Mouse (Mus musculus): ENCODE measurements around the gene Palld.
A peak's percentile ranks its signal among the peaks of the same experiment; 100 is the strongest.

Palld gene

DNA sequence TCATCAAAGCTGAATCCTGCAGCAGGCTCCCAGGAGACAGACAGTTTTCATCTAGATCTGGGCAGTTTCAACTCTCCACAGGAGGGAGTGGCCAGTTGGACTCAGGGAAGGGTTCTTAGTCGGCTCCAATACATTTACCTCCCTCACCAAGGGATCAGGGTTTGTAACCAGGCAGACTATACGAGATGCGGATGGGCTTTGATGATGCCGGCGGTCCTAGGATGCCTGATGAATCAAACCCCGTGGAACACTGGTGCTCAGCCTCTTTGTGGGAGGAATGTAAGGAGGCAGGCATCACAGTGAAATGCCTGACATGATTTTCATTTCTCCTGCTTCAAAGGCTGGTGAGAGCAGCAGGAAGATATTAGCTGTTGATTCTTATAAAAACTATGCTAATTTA, 347.1 kb downstream of the Palld start:
- DNase-seq (ENCODE audit: low spot score in 2 of 2), result no peak

DNA sequence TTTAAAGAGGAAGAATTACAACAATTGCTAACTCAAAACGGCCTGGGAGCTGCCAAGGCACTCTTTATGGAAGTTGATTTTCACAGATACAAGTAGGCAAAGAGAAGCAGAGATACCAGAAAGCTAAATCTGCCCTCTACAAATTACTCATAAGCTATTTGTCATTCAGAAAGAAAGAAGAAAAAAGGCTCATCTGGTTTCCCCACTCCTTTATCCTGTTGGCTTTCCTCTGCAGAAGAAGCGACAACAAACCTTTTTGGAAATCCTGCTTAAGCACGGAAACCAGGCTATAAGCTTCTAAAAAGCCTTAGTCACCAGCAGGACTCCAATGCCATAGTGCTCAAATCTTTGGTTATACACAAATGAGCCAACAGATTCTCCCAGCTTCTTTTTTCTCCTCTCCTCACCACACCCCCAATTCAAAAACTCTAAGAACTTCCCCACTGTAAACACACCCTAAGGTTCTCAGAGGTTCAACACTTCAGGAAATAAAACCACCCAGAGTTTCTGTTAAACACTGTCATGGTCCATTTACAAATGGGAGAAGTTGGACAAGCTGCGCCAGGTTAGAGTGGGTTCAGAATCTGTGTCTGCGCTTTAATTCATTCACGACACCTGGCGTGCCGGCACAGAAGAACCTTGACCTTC, 349.6 kb downstream of the Palld start:
- DNase-seq (ENCODE audit: low spot score in 2 of 2), result no peak

DNA sequence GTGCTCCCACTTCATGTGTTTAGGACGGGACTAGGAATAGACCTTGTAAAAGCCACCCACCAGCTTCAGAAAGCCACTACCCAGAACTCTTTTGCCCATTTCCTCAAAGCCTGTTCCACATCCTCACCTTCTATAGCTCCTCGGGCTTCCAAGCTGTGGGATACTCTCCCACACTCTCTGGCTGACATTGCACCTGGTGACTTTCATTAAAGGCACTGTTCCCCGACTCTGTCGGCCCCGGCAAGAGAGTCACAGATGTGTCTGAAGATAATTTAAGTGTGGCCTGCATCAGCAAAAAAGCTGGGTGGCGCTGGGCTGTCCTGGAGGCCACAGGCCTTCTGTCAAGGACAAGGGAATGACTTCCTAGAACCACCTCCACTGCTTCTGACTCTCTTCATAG, 350.3 kb downstream of the Palld start:
- DNase-seq (ENCODE audit: low spot score in 2 of 2), result peak in 1 of 2 experiments; percentile 11

DNA sequence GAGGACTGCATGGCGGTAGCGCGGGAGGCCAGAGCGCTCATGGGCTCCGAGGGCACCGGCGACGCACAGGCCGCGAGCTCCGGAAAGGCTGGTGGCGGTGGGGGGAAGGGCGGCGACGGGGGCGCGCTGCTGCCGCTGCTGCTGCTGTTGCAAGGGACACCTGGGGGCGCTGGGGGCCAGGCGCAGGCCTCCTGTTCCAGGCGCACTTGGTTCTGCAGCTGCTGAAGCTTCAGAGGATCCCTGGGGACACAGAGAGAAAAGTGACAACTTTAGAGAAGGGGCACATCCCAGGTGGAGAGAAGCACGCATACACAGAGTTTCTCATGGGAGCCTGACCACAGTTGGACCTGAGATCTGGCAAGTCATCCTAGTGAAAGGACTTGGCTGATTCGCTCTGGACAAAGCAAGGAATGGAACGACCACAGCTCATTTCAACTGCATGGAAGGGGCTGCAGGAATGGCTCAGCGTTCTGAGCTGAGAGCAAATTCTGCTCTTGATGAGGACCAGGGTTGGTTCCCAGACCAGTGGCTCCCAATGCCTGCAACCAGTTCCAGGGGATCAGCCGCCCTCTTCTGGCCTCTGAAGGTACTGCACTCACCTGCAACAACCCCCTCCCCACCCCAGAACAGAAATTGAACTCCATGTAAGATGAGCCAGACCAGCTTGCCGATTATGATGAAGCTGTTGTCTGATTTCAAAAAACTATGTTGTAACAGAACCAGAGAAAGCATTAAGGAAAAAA, 352.3 kb downstream of the Palld start:
- DNase-seq (ENCODE audit: low spot score in 2 of 2), result no peak

DNA sequence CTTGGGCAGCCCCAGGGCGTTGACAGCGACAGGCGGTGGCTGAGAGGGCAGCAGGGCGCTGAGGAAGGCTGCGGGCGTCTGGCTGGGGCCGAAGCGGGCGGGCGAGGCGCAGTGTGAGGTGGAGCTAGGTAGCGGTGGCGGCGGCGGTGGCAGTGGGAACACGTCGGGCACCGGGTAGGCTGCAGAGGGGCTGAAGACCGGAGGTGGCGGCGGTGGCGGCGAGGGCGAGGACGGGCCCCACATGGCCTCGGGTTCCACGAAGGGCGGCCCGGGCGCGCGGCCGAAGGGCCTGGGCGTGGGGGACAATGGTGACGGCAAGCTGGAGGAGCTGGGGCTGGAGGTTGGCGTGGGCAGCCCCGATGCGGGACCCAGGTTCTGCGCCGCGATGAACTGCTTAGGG, 352.9 kb downstream of the Palld start:
- DNase-seq (ENCODE audit: low spot score in 2 of 2), result no peak

DNA sequence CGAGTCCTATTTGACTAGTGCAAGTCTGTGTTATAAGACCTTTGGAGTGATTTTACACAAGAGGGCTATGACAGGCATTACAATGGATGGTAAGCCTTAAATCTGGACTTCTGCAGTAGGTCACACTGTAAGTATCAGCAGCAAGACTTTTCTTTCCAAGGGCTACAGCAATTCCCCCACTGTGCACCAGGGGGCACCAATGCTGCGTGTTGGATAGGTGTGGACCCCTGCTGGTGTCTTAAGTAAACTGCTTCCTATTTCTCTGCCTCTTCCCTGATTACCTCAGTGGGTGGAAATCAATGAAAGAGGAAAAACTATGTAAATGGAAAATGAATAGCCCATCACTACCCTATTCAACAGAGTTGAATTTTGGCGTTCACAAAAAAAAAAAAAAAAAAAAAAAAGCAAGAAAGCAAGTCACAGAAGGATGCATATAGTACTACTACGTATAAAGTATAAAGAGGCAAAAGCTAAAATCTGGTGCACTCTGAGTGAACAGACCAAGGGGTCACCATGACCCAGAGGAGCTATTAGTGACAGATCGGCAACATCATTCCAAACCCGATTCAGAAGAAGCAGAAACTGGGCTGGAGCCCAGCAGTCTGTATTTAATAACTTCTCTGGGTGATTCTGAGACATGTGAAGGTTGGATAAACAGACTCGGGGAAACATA, 362.5 kb downstream of the Palld start:
- DNase-seq (ENCODE audit: low spot score in 2 of 2), result peak; percentile 87 to 92

DNA sequence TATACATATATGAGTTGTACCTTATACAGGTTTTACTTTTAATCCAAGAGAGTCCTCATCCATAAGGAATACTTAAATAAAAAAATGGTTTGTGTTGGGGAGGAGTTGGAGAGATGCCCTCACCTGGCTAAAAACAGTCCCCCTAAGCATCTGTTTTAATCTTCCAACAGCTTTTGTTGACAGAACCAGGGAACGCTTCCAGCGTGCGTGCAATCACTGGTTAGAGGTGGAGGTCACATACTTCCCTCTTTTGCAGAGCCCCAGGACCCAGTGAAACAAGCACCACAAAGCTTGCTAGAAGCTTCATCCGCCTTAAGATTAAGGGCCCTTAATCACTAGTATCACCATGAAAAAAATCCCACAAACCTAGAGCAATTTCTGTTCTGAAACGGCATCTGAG, 365.0 kb downstream of the Palld start:
- no peak for DNase-seq (ENCODE audit: low spot score in 2 of 2)

DNA sequence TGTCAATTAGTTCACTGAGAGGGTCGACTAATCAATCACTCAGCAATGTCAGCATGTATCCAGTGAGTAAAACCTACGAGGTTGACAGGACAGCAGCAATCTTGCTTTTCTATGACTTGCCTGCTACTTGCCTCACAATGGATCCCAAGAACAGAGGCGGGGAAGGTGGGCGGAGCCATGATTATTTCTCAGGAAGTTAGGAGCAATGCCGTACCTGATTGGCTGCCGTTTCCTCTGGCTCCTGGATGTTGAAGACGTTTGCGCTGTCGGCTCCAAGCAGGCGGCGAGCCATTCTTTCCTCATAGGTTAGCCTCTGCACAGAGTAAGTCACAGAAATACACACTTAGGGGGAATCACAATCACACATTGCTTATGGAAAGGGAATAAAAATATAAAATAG, 367.0 kb downstream of the Palld start:
- no peak for DNase-seq (ENCODE audit: low spot score in 2 of 2)

DNA sequence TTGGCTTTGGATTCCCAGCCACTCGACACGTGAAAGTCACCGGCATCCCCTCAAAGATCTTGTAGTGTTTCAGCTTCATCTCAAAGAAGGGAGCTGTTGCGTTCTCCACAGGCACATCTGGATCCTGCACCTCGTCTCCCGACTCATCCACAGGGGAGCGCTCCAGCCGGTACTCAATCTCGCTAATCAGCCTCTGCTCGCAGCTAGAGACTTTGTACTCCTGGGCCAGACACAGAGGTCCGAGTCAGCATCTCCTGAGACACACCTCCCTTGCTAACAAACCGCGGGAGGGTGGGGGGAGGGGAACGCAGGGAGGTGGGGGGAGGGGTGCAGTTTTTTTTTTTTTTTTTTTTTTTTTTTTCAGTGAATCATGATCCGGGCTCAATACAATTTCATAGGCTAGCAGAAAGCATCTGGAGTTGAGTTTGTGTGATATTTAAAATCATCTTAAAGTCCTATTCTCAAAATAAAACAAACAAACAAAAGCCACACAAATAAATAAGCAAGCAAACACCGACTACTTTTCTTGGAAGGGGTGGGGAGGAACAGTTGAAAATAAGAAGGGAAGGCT, 369.0 kb downstream of the Palld start:
- no peak for DNase-seq (ENCODE audit: low spot score in 2 of 2)

DNA sequence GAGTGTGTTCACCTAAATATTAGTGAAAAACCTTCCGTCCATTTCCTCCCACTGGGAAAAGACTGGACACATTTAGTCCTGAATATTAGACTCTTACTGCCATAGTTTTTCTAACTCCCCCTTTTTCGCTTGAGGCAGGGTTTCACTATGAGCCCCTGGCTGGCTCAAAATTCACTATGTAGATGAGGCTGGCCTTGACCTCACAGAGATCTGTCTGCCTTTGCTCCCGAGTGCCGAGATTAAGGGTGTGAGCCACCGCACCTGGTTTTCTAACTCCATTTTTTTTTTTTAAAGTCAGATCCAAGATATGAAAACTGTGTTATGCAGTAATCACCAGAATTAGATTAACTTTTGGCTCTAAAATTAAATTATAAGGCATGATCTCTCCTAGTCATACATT, 369.7 kb downstream of the Palld start:
- no peak for DNase-seq (ENCODE audit: low spot score in 2 of 2)

DNA sequence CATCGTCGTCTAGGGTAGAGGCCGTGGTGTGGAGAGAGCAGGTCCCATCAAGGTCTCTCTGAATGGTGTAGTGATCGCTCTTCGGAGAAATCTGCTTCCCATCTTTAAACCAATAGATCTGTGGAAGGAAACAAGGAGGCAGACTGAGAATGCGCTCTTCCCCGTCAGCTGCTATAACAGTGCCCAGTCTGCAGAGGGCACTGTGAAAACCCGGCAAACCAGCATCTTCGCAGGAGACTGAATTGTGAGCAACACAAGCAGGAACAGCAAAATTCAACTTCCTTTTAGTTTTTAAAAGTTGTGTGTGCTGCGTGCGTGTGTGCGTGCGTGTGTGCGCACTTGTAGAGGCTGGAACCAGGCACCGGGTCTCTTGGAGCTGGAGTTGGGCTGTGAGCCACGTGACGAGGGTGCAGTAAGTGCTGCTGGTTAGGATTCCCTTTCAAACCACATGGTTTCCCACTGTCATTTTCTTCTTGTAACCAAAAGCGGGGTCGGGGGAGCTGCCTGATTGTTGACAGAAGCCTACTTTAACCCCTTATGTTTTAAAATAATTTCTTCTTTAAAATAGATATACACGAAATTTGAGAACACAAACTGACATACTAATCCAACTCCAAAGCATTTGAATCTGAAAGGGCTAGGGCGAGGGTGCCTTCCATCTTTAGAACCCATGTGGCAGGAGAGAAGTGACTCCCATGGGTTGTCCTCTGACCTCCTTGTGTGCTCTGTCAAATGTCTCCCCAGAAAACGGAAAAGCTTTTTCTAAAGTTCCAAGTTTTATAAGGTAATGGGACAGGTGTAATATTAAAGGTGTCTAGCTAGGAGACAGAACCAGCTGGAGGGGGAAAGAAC, 370.3 kb downstream of the Palld start:
- DNase-seq (ENCODE audit: low spot score in 2 of 2), result no peak

DNA sequence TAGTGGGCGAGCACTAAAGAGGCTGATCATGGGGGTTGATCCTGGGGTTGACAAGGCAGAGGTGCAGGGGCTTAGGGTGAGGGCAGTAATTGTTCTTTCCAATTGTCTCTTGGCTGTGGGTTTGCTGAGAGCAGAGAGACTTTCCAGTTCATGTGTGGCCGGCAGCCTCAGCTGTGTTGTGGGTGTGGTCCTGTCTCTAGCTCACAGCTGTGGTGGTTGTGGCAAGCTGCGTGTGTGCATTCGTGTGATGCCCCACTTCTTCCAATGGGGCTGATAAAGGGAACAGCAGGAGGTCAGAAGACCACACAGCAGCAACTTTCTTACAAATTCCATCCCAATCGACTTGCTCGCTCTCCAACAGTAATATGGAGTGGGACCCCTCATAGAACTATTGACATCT, 373.8 kb downstream of the Palld start:
- DNase-seq (ENCODE audit: low spot score in 2 of 2), result no peak

DNA sequence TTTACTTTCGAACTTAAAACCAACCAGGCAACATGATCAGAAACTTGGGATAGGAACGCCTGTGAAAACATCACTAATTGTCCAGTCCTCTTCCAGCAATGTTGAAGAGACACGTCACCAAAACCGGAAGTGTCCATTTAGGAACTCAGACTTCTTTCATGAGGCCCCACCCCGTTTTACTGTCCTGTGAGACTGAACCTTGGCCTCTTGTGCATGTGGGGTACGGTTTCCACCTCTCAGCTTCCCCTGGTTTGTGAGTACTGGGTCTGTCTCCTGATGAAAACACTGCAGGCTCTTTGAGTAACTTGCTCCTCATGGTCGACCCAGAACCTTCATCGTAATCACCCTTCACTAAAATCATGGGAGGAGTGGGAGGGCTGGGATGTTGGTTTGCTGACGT, 374.3 kb downstream of the Palld start:
- no peak for DNase-seq (ENCODE audit: low spot score in 2 of 2)

DNA sequence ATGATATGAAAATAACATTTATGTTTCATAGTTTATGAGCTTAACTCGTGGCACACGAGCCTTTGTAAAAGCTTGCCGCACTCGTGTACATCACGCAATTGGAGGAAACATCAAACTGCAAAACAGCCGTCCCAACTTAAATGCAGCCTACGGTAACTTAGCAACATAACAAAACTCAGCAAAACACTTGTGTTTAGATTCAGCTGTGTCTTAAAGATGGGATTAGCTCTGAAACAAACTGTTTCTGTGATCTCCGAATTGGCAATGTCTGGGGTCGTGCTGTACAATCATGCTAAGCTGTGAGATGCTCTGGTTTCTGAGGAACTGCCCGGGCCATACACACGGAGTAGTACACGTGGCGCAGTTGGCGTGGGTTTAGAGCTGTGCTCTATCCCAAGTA, 375.5 kb downstream of the Palld start:
- DNase-seq (ENCODE audit: low spot score in 2 of 2), result no peak

DNA sequence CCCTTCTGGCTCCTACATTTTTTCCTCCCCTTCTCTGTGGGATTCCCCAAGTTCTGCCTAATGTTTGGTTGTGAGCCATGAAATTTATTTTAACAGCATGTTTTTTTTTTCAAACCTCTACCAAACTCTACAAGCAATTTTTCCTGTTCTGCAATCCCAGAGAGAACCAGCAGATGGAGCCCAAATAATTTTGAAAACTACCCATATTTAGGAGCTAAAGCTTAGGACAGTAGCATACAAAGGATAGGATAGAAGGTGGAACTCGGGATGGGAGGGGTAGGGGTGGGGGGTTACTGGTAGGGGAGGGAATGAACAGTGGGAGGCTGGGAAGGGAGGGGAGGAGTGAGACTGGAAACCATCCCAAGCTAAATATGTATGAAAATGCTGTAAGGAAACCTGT, 380.4 kb downstream of the Palld start:
- DNase-seq (ENCODE audit: low spot score in 2 of 2), result peak; percentile 47 to 78

DNA sequence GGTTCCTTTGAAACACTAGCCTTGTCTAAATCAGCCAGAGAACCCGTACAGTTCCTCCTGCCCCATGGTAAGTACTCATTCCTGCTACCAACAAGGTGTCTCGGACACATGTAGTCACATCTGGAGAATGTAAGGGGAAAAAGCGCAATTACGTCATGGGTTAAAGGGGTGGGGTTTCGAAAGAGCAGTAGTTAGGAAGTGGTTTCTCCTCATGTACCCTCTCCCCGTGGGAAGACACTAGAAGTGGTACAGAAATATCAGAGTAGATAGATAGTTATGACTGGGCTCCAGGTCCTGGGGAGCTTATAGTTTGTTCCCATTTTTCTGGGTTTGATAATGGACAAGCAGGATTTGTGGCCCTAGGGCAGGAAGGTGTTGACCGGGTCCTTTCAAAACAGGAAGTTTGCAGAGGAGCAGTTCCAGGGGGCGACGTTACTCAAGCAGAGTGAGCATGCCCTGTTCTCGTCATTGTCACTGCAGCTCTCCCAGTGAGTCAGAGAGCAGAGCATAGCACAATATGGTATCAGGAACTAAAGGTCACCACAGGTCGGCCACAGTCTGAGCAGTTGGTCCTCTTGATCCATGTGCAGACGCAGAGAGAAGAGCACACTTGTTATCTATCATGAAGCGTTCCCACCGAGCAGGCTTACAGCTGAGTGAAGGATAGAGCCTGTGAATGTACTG, 384.8 kb downstream of the Palld start:
- no peak for DNase-seq (ENCODE audit: low spot score in 2 of 2)

DNA sequence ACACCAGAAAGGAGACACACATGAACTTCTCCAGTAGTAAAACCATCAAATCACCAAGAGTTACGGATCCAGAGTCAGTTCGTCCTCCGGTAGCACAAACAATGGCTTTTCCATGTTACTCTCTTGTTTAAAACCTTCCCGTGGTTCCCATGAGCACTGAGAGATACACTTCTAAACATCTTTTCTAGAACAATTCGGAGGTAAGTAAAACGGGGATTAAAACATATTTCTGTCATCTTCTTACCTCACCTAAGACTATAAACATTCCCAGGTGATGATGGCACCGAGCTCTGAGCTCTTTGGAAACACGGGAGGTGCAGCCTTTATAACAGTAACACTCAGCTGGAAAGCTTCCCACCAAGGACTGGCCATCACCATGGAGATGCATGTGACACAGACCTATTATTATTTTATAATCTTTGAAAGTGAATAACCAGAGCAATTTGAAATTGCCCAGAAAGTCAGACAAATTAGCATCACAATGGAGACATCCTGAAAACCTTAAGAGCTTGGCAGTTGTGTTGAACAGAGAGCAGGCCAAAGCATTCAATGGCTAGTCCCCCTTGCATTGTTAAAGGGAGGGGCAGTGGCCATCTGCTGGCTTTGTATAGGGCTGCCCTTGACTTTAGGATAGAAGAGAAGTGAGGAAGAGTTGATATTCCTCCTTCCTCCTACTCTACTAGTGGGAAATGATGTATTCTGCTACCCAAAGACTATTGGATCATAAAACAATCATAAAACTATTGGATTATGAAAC, 385.6 kb downstream of the Palld start:
- no peak for DNase-seq (ENCODE audit: low spot score in 2 of 2)

DNA sequence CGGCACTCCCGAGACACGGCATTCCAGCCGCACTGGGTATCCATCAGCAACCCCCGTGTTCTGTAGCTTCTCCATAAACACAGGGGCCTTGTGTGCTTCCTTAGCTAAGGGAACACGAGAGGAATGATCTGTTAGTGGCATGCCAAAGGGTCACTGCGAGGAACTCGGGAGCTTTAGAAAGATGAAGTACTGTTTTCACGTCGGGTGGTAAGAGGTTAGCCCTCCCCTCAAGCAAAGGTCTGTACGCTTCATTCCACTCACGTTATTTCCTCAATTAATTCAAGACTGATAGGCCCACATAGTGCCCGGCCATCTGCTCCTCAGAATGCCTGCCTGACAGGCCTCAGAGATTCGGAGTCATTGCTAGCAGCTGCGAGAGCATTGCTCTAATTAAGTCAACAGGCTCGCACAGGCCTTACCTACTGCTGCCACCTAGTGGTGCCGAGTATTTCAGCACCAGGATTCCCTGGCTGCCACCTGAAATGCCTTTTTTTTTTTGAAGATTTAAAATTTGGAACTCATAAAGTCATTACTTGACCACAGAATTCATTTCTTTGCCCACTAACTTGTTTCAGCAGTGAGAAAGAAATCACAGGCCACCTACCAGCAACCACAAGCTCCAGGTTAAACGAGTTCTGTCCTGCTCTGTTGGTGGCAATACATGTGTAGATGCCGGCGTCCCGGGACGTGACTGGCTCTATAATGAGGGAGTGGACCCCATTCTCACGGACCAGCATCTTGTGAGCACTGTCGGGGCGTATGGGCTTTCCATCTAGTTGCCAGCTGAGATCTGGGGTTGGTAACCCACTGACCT, 386.4 kb downstream of the Palld start:
- DNase-seq (ENCODE audit: low spot score in 2 of 2), result peak; percentile 84 to 94

DNA sequence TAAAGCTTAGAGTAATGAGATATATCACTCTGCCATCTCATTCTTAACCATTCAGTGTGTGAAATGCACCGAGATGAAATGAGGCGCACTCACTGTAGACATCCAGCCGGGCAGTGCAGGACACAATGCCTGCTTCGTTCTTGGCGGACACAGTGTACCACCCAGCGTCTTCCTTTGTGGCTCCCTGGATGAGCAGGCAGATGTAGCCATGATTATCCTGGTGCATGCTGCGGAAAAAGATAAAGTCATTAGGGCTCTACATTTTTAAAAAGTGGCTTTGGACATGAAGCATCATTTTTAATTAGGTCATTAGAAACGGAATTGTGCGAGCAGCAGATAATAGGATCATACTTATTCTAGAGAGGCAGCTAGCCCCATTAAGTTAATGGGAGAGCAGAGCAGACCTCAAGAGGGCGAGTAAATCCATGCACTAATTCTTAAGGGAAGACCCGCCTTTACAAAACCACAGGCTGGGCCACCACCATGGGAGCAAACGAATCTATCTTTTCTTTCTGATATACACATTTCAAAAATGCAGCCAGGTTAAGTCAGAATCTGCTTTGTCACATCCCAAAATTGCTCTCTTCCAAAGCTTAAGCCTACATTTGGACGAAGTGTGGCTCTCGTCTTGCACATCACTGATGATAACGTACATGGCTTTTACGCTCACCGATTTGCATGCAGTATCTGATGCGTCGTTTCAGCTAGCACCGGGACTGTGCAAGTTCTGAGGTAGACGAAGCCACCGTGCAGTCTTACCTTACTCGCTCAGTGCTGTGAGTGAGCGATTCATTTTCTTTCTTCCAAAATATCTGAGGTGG, 387.2 kb downstream of the Palld start:
- DNase-seq (ENCODE audit: low spot score in 2 of 2), result no peak
